Mouse (Mus musculus): ENCODE measurements around the gene Tmem110.

DNA sequence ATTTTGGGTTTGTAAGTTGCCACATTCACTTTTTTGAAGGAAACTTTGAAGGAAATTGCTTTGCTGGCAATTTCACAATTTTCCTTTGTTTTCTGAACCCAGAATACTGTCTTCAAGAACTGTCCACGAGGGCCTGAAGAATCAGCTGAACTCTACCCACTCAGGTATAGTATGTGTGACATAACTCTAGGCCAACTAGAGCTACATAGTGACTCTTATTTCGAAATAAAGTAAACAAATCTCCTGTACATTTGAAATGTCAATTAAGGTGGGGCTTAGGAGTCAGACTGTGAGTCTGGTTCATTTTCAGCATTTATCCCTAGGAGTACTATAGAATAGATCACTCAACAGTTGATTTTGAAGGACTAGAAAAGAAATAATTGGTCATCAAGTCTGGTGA, 23.6 kb upstream of the Tmem110 start:
- no peak for TF ChIP-seq CTCF (IDR thresholded peaks at IDR 0.05; ENCODE audit: borderline replicate concordance, insufficient read depth, low read length)
- TF ChIP-seq POLR2A (IDR thresholded peaks at IDR 0.05; ENCODE audit: low read depth, low read length) = no peak
